Mouse (Mus musculus) embryonic facial prominence, embryonic 14.5 days (tissue): ENCODE results near the gene Mthfr. TPM values are rescaled to one million over a fixed set of nuclear protein-coding genes. Genes with fewer than 3 reads are reported as not detected.

Source experiments
- ATAC-seq: fragments of 200-750 bp; cut with Nextera tagmentation; 2 replicates; pipeline ENCODE4 v1.8.0; 2017; ENCODE audit warnings: low read depth, moderate number of reproducible peaks, moderate TSS enrichment
- DNase-seq: peaks from one replicate; pipeline ENCODE4 v3.0.0-alpha.2; 2015; ENCODE audit warnings: low spot score
- H3K27ac ChIP-seq: fragments of 300-500 bp; sonication (generic); replicated peaks from 2 replicates; pipeline ENCODE4 v1.5.1; 2014; ENCODE audit warnings: low read depth, mild to moderate bottlenecking, low read length, moderate library complexity
- H3K27me3 ChIP-seq: fragments of 300-500 bp; sonication (generic); replicated peaks from 2 replicates; pipeline ENCODE4 v1.6.1; 2014; ENCODE audit warnings: low read length; ENCODE audit not compliant: control insufficient read depth, insufficient read depth
- H3K36me3 ChIP-seq: fragments of 300-500 bp; sonication (generic); 2 replicates; pipeline ENCODE4 v1.6.1; 2014; ENCODE audit warnings: low read length, mixed read lengths; ENCODE audit not compliant: control insufficient read depth, insufficient read depth
- H3K4me1 ChIP-seq: fragments of 300-500 bp; sonication (generic); 2 replicates; pipeline ENCODE4 v1.6.1; 2014; ENCODE audit warnings: antibody characterized with exemption, low read length; ENCODE audit not compliant: control insufficient read depth, insufficient read depth
- H3K4me2 ChIP-seq: fragments of 300-500 bp; sonication (generic); 2 replicates; pipeline ENCODE4 v1.6.1; 2014; ENCODE audit warnings: low read depth, mild to moderate bottlenecking, low read length, moderate library complexity, mixed read lengths
- H3K4me3 ChIP-seq: fragments of 300-500 bp; sonication (generic); 2 replicates; pipeline ENCODE4 v1.5.1; 2014; ENCODE audit warnings: low read depth, mild to moderate bottlenecking, low read length
- H3K9ac ChIP-seq: fragments of 300-500 bp; sonication (generic); 2 replicates; pipeline ENCODE4 v1.6.1; 2014; ENCODE audit warnings: low read depth, mild to moderate bottlenecking, low read length, moderate library complexity, mixed read lengths
- H3K9me3 ChIP-seq: fragments of 300-500 bp; sonication (generic); 2 replicates; pipeline ENCODE4 v1.6.1; 2016; ENCODE audit warnings: low read length; ENCODE audit not compliant: control insufficient read depth
- WGBS: fragments of 180-500 bp; shearing (Covaris S2); extraction: QIAGEN DNeasy Blood & Tissue Kit; methylation state at CpG from one replicate; pipeline ENCODE4 v1.1.7; 2014; 5-methylcytosine and 5-hydroxymethylcytosine counted together
- polyA plus RNA-seq: library from polyadenylated mRNA; unstranded; fragments of >200 nt; fragmentation: Nextera tagmentation; extraction: Ambion mirVana; gene quantifications from 2 replicates; pipeline ENCODE4 v1.2.1, GENCODE M21; 2014

Mthfr gene
- polyA plus RNA-seq, 1 experiment from 2014 or later: 20.3 TPM

- ATAC-seq (no peak), DNase-seq (peak; percentile 23)
- Histone ChIP-seq H3K4me1 (no peaks in the 10 kb centered on the region), H3K27me3 (no peaks in the 10 kb centered on the region), H3K9me3 (no peaks in the 10 kb centered on the region), H3K9ac (no peak overlapping the region), H3K27ac (no peak overlapping the region), H3K4me3 (no peak overlapping the region), H3K36me3 (peaks cover 71% of the 10 kb centered on the region), H3K4me2 (no peak overlapping the region)
- WGBS: 89% methylated on average over 7 of the region's 7 CpGs
Observed at GRCm38 (mm10) chr4:148056246-148056645, 17.4 kb downstream of the Mthfr start.

DNA sequence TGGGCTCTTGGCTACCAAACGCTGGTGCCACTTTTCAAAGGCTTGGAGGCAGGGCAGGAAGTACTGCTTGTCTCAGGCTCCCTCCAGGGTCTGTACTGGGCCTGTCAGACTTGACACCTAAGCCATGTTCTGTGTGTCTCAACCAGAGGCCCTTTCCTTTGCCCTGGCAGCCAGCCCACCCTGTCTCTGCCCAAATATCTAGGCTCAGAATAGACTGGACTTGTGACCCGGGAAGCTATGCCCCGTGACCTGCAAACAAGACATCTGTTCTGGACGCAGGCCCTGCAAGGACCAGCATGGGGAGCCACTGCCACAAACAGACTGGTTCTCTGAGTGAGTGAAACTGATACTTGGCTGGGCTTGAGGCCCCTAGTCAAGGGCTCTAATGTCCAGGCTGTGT, 17.9 kb downstream of the Mthfr start:
- H3K9me3 ChIP-seq: no peaks in the 10 kb centered on the region
- no peak for ATAC-seq
- no peak overlapping the region for H3K4me3 ChIP-seq
- 81% methylated on average over 4 of the region's 4 CpGs for WGBS
- peaks cover 66% of the 10 kb centered on the region for H3K36me3 ChIP-seq
- H3K4me1 ChIP-seq: no peaks in the 10 kb centered on the region
- no peak overlapping the region for H3K9ac ChIP-seq
- no peaks in the 10 kb centered on the region for H3K27me3 ChIP-seq
- no peak overlapping the region for H3K27ac ChIP-seq
- no peak for DNase-seq
- H3K4me2 ChIP-seq: no peak overlapping the region

DNA sequence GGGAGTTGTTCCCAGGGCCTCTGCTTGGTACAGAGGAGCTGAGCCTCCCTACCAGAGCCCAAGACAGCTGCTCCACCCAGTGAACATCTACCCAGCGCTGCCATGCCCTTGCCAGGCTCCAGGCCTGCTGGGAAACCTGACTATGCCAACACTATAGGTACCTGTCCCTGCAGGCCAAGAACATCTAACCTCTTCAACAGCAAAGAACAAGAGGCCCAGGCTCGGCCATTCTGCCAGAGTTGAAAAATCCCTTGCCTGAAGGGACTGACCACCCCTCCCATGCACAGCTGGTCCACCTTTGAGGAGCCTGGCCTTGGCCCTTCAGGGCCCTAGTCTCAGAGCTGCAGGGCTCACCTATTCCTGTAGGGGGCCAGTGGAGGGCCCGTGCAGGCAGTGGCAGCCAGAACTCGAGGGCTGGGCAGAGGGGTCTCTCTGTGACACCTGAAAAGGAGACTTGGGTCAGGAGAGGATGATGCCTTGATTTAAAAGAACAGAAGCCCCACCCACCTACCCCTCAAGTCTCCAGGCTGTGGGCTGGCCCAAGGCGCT, 18.9 kb downstream of the Mthfr start:
- ATAC-seq (no peak), DNase-seq (no peak)
- 70% methylated on average over 5 of the region's 5 CpGs for WGBS
- no peak overlapping the region for H3K9ac ChIP-seq
- H3K4me3 ChIP-seq: no peak overlapping the region
- H3K27ac ChIP-seq: no peak overlapping the region
- H3K4me2 ChIP-seq: no peak overlapping the region
- H3K9me3 ChIP-seq: no peaks in the 10 kb centered on the region
- H3K27me3 ChIP-seq: no peaks in the 10 kb centered on the region
- no peaks in the 10 kb centered on the region for H3K4me1 ChIP-seq
- peaks cover 57% of the 10 kb centered on the region for H3K36me3 ChIP-seq

- 86% methylated on average over 9 of the region's 9 CpGs for WGBS
- ATAC-seq (no peak), DNase-seq (no peak)
- Histone ChIP-seq H3K4me3 (no peak overlapping the region), H3K36me3 (peaks cover 51% of the 10 kb centered on the region), H3K27ac (no peak overlapping the region), H3K9ac (no peak overlapping the region), H3K4me2 (no peak overlapping the region), H3K4me1 (no peaks in the 10 kb centered on the region), H3K27me3 (no peaks in the 10 kb centered on the region), H3K9me3 (no peaks in the 10 kb centered on the region)
Observed at GRCm38 (mm10) chr4:148058218-148058819, 19.4 kb downstream of the Mthfr start.

- no peak overlapping the region for H3K4me3 ChIP-seq
- DNase-seq: no peak
- WGBS: 86% methylated on average over 6 of the region's 6 CpGs
- no peaks in the 10 kb centered on the region for H3K27me3 ChIP-seq
- no peaks in the 10 kb centered on the region for H3K9me3 ChIP-seq
- H3K4me1 ChIP-seq: no peaks in the 10 kb centered on the region
- no peak overlapping the region for H3K4me2 ChIP-seq
- peaks cover 44% of the 10 kb centered on the region for H3K36me3 ChIP-seq
- H3K9ac ChIP-seq: no peak overlapping the region
- ATAC-seq: no peak
- H3K27ac ChIP-seq: no peak overlapping the region
Observed at GRCm38 (mm10) chr4:148058993-148059392, 20.1 kb downstream of the Mthfr start.

DNA sequence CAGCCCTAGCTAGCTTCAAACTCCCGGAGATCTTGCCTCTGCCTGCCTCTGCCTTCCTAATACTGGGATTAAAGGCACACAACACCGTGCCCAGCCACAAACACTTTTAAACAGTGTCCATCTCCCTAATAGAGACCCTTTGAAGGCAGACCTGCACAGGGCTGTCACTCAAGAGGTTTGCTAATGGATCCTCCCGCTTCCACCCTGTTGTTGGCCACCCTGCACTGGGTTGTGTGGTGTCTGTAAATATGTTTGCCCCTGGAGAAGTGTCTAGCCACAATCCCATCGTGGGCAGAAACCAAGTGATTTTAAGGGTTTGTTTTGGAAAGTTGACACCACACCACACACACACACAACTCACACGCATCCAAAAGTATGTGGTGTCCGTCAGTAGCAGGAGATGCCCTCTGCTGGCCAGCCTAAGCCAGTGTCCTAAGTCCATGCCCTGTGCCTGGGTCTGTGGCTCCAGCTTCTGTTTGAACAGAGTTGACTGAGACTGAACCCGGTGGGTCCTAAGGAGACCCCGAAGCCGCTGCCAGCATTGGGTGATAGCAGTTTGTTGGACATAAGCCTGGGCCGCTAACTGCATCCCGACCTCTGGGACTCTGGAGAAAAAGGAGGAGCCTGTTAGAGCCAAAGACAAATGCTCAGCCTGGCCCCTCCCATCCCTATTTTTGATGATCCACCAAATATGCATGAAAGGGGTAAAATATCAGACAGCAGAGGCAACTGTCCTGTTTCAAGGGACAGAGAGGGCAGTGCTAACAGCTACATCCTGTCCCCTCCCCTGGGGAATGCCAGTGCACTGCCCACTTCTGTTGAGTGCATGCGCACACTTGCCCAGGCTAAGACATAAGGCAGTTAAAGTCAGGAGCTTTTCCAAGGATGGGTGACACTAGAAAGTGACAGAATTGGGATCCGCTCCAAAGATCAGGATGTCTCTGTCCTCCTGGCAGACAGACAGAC, 21.5 kb downstream of the Mthfr start:
- Histone ChIP-seq H3K27me3 (no peaks in the 10 kb centered on the region), H3K9ac (no peak overlapping the region), H3K4me1 (no peaks in the 10 kb centered on the region), H3K27ac (no peak overlapping the region), H3K4me3 (no peak overlapping the region), H3K36me3 (peaks cover 30% of the 10 kb centered on the region), H3K9me3 (no peaks in the 10 kb centered on the region), H3K4me2 (no peak overlapping the region)
- peak; percentile 41 for ATAC-seq
- DNase-seq: peak; percentile 40
- 48% methylated on average over 13 of the region's 13 CpGs for WGBS

DNA sequence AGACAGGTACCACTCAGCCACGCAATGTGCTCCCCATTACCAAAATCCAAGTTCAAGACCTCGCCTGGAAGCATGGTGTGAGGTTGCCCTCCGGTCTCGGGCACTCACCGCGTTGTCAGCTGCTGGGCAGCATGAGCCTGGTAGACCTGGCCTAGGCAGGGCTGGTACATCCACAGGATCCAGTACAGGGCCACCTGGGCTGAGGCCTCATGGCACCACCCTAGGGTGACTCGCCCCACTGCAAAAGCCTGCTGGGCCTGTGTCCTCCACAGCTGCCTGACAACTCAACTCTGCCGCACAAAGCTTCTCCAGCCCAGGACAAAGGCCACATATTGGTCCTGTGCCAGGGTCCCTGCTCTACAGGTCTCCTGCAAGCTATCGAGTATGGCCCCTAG, 22.2 kb downstream of the Mthfr start:
- H3K9ac ChIP-seq: no peak overlapping the region
- no peak overlapping the region for H3K27ac ChIP-seq
- H3K4me3 ChIP-seq: no peak overlapping the region
- no peak overlapping the region for H3K4me2 ChIP-seq
- no peaks in the 10 kb centered on the region for H3K27me3 ChIP-seq
- WGBS: 82% methylated on average over 9 of the region's 9 CpGs
- no peaks in the 10 kb centered on the region for H3K9me3 ChIP-seq
- peaks cover 23% of the 10 kb centered on the region for H3K36me3 ChIP-seq
- ATAC-seq: no peak
- no peaks in the 10 kb centered on the region for H3K4me1 ChIP-seq
- DNase-seq: no peak

GRCm38 (mm10) chr4:148065702-148066400, 27.0 kb downstream of the Mthfr start:
- H3K9ac ChIP-seq: no peak overlapping the region
- H3K4me3 ChIP-seq: no peak overlapping the region
- 32% methylated on average over 6 of the region's 6 CpGs for WGBS
- no peaks in the 10 kb centered on the region for H3K4me1 ChIP-seq
- H3K36me3 ChIP-seq: no peaks in the 10 kb centered on the region
- DNase-seq (no peak), ATAC-seq (no peak)
- no peak overlapping the region for H3K4me2 ChIP-seq
- H3K27me3 ChIP-seq: no peaks in the 10 kb centered on the region
- no peak overlapping the region for H3K27ac ChIP-seq
- H3K9me3 ChIP-seq: no peaks in the 10 kb centered on the region
